Mouse (Mus musculus): ENCODE measurements at regions not wholly inside any gene's neighbourhood (a gene's known extent, or its start where the extent isn't known, plus 50 kb on each side); places are given as distances from the start of the nearest gene placed in this dataset.

DNA sequence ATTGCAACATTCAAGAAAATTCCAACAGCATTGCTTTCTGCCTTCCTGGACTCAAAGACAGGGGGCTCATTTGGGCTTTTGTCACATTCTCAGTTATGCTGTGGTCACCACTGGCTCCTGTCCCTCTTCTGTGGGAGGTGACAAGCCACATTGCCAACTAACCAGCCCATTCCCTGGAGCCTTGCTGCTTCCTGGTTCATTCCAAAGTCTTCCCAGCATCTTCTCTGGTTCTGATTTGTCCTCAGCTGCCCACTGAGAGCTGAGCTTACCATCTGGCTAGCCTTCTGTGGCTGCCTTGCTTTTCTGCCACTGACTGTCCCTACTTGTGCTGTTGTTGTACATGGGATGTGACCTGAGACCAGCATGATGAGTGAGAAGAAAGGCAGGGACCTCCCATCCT, 111.0 kb downstream of the Cxcl12 start:
- DNase-seq (ENCODE audit: low spot score): no peak

GRCm38 (mm10) chr6:117279786-117280411, 111.6 kb downstream of the Cxcl12 start:
- no peak for DNase-seq (ENCODE audit: low spot score)

GRCm38 (mm10) chr6:117280911-117281310, 112.6 kb downstream of the Cxcl12 start:
- no peak for DNase-seq (ENCODE audit: low spot score)

- no peak for DNase-seq (ENCODE audit: low spot score)
Measured at GRCm38 (mm10) chr6:117283616-117284015, 115.3 kb downstream of the Cxcl12 start.

GRCm38 (mm10) chr6:117284376-117285106, 116.2 kb downstream of the Cxcl12 start:
- no peak for DNase-seq (ENCODE audit: low spot score)

DNA sequence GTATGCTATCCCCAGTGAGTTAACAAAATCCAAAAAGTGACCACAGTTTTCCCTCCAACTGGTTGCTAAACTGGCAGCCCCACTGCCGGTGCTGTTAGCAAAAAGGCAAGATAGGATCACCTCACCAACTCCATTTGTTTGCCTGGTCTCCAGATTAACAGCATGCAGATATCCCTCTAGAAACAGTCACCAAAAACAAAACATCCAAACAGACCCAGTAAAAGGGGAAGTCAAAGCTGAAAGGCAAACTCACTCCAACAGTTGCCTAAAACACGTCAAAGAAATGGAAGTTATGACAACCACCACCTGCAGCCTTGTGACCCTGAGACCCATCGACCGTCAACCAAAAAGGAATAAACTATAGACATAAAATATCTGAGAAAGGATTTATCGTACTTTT, 119.1 kb downstream of the Cxcl12 start:
- no peak for DNase-seq (ENCODE audit: low spot score)

GRCm38 (mm10) chr6:117293780-117294465, 125.6 kb downstream of the Cxcl12 start:
- no peak for DNase-seq (ENCODE audit: low spot score)

DNA sequence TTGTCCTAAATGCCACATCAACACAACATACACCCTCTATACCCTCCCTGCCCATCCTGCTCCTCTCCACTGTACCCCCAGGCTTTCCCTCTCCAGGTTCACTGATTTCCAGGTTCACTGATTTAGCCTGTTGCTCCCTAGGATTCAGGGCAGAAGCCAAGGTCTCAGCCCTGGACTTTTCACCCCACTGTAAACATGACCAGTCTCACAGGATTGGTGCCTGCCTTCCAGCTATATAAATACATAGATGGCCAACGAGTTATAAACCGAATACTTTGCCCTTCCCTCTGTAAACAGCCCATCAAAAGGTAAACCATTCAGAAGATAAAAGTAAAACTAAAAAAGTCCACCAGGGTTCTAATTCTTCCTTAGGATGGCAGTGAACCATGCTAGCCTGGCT, 129.6 kb downstream of the Cxcl12 start:
- no peak for DNase-seq (ENCODE audit: low spot score)

- no peak for DNase-seq (ENCODE audit: low spot score)
Measured at GRCm38 (mm10) chr6:117299503-117300288, 131.4 kb downstream of the Cxcl12 start.

GRCm38 (mm10) chr6:117303361-117303760, 135.0 kb downstream of the Cxcl12 start:
- DNase-seq (ENCODE audit: low spot score): no peak

GRCm38 (mm10) chr6:117305736-117306250, 137.5 kb downstream of the Cxcl12 start:
- DNase-seq (ENCODE audit: low spot score): no peak

GRCm38 (mm10) chr6:117308636-117309035, 140.3 kb downstream of the Cxcl12 start:
- no peak for DNase-seq (ENCODE audit: low spot score)

DNA sequence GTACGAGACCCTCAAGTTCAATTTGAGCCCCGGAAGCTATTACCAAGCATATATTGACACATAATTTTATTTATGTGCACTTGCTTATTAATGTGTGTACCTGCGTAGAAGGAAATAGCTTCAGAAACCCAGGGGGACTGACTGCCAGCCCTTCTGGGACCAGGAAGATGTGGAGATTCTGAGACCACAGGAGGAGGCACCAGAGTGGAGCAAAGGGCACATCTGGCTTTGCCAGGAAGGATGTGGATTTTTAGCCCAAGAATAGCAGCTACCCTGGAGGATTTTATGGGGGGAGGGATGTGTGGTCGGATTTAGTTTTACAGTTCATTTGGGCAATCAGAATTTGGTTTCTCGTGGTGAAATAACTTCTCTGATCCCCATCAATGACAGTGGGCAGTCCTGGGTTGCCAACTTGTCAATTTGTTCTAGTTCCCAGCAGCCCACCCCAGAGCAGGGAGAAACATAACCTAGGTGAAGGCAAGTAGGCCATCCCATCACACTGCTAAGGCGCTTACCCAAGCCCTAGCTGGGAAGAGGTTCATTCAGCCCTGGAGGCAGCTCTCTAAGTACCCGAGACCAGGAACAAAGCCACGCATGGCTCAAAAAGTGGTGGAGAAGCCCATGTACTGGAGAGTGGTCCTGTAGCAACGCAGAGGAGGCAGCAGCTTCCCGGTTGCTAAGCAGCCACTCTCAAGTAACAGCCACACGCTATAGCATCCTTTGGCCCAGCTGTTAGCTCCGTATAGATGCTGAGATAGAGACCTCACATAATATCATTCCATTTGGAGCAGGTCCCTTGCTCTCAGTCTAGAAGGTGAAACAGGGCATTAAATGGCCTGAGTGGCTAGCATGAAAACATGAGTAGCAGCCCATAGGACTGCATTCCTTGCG, 144.8 kb downstream of the Cxcl12 start:
- DNase-seq (ENCODE audit: low spot score): no peak

- no peak for DNase-seq (ENCODE audit: low spot score)
Measured at GRCm38 (mm10) chr6:117313944-117314566, 145.7 kb downstream of the Cxcl12 start.

DNA sequence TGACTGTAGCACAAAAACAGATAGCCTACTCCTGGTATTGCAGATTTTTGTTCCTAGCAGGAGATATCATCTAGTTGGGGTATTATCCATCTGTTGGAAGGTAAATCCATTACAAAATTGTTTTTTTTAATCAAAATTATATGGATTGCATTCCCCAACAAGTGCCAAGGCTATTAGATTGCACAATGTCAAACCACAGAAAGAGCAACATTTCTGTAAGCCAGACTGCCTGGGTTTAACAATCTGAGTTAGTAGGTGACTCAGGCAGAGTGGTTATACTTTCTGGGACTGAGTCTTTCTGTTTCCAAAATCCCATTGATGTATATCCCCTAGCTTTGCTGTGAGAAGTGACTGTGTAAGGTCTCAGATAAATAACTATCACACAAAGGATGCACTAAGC, 155.0 kb downstream of the Cxcl12 start:
- DNase-seq (ENCODE audit: low spot score): no peak

DNA sequence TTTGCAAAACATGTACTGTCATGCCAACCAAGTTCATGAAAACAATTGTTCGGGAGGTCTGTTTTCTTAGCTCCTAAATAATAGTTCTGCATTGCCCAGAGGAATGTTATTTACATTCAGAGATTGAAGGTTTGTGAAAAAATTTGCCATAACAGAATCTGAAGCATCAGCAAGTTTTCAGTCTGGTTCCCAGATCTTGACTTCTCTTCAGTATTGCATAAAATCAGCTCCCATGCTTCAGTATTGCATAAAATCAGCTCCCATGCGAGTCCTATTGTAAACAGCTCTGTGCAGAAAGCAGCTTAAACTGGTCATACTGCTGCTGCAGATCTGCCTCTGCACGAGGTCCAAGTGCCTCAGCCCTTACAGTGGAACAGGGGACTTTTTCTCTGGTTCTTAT, 155.5 kb downstream of the Cxcl12 start:
- no peak for DNase-seq (ENCODE audit: low spot score)

GRCm38 (mm10) chr6:117326835-117327775, 158.8 kb downstream of the Cxcl12 start:
- no peak for DNase-seq (ENCODE audit: low spot score)

DNA sequence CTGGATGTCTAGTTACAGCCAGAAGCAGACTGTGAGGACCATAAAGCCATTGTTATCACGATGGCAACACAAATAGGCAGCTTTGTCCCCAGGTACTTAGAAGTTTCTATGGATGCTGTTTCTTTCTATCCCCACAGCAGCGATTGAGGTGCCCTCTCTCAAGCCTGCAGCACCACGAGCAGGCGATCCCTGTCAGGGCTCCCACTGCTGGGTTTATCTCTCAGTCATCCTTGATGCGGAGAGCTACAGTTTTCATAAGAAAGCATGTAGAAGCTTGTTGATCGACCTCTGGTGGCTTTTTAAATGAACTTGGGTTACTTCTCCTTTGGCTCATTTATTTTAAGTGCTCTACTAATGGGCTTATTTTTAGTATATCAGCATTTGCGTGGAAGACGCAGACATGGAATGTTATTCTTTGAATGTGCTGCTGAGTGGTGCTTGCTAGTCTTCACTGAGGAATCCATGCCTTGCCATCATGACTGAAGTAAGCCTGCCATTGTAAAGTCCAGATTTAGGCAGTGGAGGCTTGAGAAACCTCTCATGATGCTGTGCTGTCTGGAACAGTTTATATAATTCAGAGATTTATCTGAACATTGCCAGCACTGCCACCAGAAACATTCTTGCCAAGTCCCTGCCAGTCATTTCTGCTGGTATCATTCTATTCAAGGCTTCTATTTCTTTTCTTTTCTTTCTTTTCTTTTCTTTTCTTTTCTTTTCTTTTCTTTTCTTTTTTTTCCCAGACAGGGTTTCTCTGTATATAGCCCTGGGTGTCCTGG, 161.0 kb downstream of the Cxcl12 start:
- DNase-seq (ENCODE audit: low spot score): no peak

DNA sequence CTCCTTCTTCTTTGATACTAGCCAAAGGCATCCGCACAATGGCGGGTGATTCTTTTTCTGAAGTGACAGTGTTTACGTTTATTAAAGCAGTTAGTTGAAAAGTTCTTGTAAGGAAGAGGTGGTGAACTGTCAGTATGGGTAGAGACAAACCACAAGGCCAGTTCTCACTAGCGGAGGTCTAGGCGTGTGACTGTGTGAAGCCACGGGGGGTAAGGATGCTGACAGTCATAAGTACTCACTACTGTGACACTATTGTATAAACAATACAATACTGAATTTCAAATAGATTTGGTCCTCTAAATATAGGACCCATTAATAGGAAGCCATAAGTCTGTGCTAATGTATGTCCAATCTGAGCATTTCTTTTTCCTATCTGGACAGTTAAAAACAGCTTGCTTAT, 161.9 kb downstream of the Cxcl12 start:
- DNase-seq (ENCODE audit: low spot score): no peak
